Comparison of ENCODE assay signal across 1 mouse cellular context in the genomic region with DNA sequence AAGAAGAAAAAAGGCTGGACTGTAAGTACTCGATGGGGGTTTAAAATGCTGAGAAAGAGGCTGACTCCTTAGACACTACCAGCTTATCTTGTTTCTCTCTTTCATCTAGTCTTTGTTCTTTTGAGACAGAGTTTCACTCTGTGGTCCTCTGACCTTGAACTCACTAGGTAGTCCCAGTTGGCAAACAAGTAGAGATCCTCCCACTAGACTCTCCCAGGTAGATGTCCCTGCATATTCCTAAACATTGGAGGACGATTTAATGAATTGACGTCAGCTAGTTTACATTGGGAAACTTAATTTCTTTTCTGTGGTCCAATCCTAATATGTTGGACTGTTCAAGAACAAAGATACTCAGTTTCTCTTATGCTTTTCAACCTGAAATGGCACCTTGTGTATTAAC.
TF ChIP-seq lines count a peak whose summit lies in the region.

No protein-coding gene starts in this region.

TF ChIP-seq in CH12.LX, 34 proteins besides CTCF, POLR2A, EP300 and RAD21 (continued from another document):
- no peak for TF ChIP-seq POLR2AphosphoS2 (IDR thresholded peaks at IDR 0.05; ENCODE audit: low read depth, low read length)
- TF ChIP-seq PAX5 (IDR thresholded peaks at IDR 0.05; ENCODE audit: low read length): no peak
- TF ChIP-seq UBTF (IDR thresholded peaks at IDR 0.05; ENCODE audit: low read depth, low read length): no peak
- TF ChIP-seq HCFC1 (IDR thresholded peaks at IDR 0.05; ENCODE audit: low read depth, low read length): no peak
- TF ChIP-seq NELFE (IDR thresholded peaks at IDR 0.05; ENCODE audit: low read depth, low read length): no peak
- no peak for TF ChIP-seq E2F4 (IDR thresholded peaks at IDR 0.05; ENCODE audit: insufficient replicate concordance, low read depth, low read length)
- no peak for TF ChIP-seq RCOR1 (conservative IDR thresholded peaks at IDR 0.05; ENCODE audit: low read depth, low read length)
- no peak for TF ChIP-seq MXI1 (IDR thresholded peaks at IDR 0.05; ENCODE audit: low read depth, low read length)
- no peak for TF ChIP-seq KAT2A (IDR thresholded peaks at IDR 0.05; ENCODE audit: insufficient replicate concordance, low read length)
- TF ChIP-seq JUN (IDR thresholded peaks at IDR 0.05; ENCODE audit: insufficient read depth, low read depth, low read length): no peak
- no peak for TF ChIP-seq BHLHE40 (IDR thresholded peaks at IDR 0.05; ENCODE audit: low read depth, low read length)
- no peak for TF ChIP-seq ETS1 (conservative IDR thresholded peaks at IDR 0.05; ENCODE audit: low read depth, low read length)
- TF ChIP-seq JUND (conservative IDR thresholded peaks at IDR 0.05; ENCODE audit: low read depth, low read length): no peak
- no peak for TF ChIP-seq USF1 (IDR thresholded peaks at IDR 0.05; ENCODE audit: low read depth, low read length)
- no peak for TF ChIP-seq MAFK (IDR thresholded peaks at IDR 0.05; ENCODE audit: insufficient replicate concordance, low read length)
- TF ChIP-seq TBP (conservative IDR thresholded peaks at IDR 0.05; ENCODE audit: low read depth, low read length): no peak
- no peak for TF ChIP-seq TCF12 (IDR thresholded peaks at IDR 0.05; ENCODE audit: low read depth, low read length)
- no peak for TF ChIP-seq CHD2 (IDR thresholded peaks at IDR 0.05; ENCODE audit: low read length)
